Mouse (Mus musculus): ENCODE measurements at regions not wholly inside any gene's neighbourhood (a gene's known extent, or its start where the extent isn't known, plus 50 kb on each side); places are given as distances from the start of the nearest gene placed in this dataset.

DNA sequence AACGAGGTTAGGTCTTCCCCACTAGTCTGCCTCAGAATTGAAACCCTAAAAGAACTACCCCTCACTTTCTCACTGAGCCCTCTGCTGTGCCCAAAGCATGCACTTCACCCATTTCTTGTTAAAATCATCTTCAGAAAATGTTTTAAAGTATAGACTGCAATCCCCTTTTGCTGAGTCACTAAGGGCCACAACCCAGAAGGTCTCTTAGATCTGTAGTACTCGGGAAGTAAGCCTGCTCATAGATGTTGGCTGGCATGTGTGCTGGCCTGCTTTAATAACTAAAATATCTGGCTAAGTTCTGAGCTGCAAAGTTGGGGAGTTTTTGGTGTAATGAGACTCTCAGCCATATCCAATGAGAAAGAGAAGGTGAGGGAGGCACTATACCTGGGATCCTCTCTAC, 329.9 kb downstream of the Insc start:
- DNase-seq (ENCODE audit: low spot score in 2 of 2) = no peak

DNA sequence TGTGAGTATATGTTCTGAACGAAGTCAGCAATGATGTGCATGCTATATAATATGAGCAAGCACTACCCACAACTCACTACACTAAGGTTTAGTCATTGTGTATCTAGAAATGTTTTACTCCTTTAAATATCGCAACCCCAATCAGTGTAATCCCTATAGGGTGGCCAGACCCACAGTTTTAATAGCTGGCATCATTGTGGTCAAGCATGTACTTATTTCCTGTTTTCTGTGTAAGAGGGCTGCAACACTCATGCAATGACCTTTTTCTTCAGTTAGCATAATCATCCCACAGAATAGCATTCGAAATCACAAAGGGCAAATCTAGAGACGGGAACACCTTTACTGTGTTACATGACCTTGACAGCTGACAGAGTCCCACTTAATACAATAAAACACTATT, 333.3 kb downstream of the Insc start:
- no peak for DNase-seq (ENCODE audit: low spot score in 2 of 2)

DNA sequence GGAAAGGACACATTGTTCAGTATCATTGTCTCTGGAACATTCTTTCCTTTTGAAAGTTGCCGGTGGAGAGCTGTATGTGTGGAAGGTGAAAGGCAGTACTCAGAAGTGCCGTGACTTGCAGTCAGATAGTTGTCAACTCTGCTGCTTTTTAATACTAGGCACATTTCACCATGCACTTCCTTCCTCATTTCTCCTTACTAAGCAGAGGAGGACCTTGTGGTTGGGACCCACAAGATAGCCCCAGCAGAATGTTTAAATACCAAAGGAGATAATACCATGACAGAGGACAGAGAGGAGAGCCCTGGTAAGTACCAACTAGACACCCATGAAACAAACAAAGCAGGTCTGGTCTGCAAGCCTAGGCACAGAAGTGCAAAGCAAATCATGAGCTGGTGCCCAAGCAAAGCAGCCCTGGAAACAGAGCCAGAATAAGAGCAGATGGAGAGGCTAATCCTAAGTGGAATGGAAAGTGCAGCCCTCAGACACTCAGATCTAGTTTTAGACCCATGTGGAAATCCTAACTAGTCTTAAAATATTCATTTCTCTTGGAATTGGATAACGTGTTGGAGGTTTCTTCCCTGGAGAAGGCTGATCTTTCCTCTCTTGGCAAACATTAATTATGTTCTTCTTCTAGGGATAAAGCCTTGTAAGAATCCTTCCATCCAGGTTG, 341.4 kb downstream of the Insc start:
- DNase-seq (ENCODE audit: low spot score in 2 of 2) = no peak

DNA sequence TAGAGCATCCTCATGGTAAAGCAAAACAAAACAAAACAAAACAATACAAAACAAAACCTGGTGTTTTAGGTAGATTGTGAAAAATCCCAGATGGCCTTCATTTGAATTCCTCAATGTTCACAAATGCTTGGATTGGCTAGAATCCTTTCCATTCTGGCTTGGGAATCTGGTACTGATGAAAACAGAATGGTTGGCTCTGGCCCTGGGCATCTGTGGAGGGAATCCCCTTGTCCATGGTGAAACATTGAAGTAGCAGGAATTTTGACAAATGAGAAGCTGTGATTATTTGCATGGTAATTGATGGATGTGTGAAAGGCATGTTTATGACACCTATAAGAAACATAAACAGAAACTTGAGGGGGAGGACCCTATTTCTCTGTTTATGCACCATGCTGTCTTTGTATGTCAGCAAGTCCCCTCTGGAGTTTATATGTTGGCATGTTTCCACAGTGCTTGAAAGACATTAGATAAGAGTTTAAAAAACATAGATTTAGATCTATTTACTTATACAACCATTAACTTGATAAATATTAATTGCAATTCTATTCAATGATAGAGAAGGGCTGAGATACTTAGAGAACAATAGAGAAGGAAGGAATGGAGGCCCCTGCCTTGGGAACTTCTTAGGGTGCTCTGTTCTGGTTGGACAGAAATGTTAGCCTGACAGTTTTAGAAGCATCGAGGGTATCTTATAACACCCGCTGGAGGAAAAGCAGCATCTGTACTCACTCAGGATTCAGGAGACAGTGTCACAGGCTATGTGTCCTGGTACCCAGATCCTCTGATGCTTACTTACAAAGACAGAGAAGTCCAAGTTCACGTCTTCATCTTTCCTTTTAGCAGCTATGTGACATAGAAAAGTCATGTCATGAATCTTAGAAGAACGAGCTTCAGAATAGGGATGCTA, 343.3 kb downstream of the Insc start:
- peak; percentile 12 to 81 for DNase-seq (ENCODE audit: low spot score in 2 of 2)

DNA sequence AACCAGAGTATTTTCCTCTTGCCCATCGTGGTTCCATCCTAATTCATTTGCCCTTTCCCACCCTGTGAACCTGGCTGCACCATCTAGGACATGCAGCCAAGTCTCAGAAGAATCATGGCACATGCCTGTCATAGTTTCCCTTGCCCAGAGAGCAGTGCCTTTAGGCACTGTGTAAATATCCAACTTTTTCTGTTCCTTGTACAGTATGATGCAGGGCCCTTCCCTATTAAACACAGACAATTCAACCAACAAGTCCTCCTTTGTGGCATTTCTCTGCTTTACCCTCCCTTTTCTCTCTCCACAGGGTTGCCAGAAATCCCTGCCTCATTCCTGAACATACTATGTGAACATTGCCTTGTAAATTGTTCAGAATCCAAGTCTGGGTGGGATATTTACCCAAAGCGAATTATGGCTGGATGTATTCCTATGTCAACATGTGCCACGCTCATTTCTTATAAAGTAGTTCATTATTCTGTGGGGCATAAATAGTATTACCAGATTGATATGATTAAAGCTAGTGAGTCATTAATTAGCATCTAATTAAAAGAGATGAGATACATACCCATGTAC, 349.1 kb downstream of the Insc start:
- DNase-seq (ENCODE audit: low spot score in 2 of 2) = no peak

DNA sequence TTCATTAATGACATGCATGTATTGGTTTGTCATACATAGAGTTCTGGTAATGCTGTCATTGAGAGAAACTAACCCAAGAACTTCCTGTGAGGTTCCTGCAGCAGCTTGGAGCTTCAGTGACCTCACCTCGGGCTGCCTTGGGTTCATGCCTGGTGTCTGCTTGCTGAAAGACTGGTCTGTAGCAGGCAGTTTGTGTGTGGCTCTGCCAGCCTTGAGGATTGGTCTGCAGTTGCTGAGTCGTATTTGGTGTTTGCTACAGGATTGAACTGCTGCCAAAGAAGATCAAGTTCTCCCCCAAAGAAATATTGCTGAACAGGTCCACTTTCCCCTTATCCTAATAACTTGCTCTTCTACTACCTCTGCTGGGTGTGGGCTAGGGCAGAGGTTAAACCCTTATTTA, 362.5 kb downstream of the Insc start:
- no peak for DNase-seq (ENCODE audit: low spot score in 2 of 2)

DNA sequence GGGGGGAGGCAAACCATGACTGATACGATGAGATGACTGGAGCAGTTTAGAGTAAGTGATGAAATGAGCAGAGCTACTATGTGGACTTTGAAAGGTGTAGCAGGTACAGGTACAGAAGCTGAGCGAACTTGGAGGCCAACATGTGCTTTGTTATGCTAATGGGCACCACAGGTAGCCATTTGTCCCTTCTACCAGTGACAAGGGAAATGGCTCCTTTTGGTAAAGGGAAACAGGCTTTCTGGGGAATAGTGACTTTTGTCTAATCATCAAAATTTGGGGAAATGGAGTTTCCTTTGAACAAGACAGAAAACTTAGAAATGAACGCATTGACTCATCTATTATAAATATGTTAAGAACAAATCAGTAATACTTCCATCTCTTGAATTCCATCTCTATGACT, 368.8 kb downstream of the Insc start:
- DNase-seq (ENCODE audit: low spot score in 2 of 2) = no peak

DNA sequence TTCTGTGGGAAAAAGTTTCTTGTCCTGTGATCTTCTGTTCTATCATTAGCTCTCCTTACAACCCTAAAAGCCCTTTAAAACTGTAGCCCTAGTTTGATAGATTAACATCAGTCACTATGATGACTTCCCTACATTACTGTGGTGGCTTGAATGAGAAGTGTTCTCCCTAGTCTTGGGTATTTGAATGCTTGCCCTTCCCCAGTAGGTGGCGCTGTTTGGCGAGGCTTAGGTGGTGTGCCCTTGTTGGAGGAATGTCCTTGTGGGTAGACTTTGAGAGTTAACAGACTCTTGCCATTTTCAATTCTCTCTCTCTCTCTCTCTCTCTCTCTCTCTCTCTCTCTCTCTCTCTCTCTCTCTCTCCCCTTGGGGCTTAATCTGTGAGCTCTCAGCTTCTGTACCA, 379.8 kb downstream of the Insc start:
- no peak for DNase-seq (ENCODE audit: low spot score in 2 of 2)

DNA sequence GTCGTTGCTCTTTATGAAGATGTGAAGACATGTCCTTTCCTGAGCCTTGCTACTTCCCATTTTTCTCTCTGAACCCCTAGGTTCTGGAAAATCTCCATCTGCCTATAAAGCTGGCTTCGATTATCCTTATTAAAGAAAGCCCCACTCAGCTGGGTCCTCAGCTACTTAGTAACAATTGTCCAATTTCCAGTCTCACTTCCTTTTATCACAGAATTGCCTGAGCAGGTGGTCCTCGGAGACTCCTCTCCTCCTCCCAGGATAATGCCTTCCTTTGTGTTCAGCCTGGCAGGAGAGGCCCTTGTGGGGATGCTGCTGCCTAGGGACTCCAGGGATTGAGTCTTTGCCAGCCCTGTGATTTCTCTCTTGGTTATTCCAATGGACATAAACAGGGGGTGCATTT, 385.5 kb downstream of the Insc start:
- DNase-seq (ENCODE audit: low spot score in 2 of 2) = no peak

DNA sequence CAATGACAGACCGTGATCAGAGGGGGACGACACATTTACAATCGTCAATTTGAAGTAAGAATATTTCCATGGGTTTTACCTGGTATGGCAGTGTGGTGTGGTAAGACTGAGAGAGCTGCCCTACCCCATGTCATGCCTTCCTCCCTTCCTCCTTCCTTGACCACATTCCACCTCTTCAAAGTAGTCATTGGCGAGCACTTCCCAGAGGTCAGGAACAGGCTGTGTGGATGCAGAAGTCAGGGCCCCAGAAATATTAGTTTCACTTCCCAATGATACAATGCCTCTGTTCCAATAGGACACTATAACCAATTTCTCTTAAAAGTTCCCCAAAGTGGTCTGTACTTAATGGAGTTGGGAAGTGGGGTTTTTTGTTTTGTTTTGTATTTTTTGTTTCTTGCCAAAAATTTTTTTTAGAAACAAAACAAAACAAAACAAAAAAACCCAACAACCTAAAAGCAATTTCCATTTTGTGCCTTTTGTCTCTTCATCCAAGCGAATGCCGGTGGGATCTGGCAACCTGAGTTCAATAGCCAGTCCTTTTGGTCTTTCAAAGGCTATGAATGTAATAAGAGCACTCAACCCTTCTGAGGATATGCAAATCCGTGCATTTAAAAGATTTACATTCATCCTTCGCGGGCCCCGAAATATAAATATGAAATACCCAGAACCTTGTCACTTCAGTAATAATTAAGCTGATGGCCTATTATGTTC, 387.9 kb downstream of the Insc start:
- DNase-seq (ENCODE audit: low spot score in 2 of 2) = no peak

DNA sequence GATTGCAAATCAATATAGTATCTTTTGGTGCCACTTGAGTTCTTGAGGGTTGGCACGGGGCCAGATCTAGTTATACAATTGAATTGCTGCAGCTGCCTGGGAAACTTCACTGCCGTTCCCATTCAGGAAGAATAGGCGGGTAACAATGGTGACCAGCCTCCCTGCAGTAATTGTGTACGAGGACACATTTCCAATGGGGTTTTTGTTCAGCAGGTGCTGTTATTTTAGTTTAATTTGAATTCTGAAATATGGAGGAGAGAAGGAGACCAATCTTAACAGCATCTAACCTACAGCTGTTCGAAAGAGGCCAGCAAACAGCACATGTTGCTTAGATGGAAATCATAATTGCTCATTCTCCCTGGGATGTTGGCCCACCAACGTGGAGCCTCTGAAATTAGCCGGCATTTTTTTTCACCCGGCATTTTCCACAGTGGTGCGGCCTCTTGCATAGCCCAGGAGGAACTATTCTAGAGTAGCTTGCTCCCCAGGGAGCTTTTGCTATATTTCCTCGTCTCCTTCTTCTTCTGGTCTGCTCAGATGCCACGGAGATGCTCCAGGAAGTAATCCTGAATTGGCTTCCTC, 388.6 kb downstream of the Insc start:
- peak in 1 of 2 experiments; percentile 11 for DNase-seq (ENCODE audit: low spot score in 2 of 2)

DNA sequence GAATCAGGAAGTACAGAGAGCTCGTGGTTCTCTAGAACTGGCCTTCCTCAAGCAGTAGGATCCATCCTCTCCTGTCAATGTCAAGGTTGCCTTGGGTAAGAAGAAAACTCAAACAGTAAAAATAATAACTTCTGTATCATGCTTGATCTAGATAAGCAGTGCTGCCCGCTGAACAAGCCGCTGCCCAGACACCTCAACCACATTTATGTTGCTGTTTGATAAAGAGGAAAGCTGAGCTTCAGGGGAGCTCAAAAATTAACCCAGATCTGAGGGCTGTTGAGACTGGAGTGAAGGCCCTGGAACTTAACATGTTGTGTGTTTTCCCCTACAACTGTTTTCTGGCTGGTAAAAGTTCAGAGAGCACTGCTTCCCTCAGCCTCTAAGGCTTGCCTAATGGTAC, 389.1 kb downstream of the Insc start:
- DNase-seq (ENCODE audit: low spot score in 2 of 2) = no peak

DNA sequence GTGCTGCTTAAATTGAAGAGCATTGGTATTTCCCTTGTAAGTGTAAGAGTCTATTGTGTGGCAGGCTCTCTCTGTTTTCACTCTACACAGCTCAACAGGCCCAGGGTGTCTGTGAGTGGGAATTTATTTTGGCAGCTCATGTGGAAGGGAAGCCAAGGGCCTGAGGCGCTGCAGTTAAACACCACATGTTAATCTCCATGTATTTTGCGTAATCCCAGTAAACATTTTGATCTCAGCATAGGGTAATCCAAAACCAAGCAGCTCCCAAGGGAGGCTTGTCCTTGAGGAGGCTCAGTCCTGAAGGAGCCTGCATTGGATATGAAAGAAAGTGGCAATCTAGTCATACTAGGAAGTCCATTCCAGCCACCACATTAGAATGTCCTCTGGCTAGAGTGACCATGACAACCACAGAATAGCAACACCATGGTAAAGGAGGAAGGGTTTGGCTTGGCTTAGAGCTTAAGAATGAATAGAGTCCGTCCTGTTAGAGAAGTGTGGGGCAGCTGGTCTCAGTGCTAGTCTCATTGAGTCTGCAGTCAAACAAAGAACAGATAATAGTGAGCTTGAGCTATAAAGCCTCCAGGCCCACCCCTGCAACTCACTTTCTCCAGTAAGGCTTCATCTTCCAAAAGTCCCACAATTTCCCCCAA, 391.6 kb downstream of the Insc start:
- peak in 1 of 2 experiments; percentile 37 for DNase-seq (ENCODE audit: low spot score in 2 of 2)

DNA sequence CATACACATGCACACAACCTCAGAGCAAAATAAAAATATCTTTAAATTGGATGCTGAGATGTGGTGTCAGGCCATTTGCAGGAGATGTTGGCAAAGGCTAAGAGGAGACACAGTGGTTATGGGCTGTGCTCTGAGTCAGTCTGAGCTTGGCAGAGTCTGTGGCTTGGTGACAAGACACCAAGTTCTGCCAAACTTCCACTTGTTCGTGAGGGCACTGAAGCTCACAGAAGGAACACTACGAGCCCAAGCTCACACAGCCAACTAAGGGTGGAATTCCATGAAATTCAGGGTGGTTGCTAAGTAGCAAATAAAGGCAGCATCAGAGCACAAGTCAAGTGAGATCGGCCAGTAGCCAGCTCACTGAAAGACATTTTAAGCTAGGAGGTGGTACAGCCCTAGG, 396.8 kb downstream of the Insc start:
- DNase-seq (ENCODE audit: low spot score in 2 of 2) = peak in 1 of 2 experiments; percentile 21

DNA sequence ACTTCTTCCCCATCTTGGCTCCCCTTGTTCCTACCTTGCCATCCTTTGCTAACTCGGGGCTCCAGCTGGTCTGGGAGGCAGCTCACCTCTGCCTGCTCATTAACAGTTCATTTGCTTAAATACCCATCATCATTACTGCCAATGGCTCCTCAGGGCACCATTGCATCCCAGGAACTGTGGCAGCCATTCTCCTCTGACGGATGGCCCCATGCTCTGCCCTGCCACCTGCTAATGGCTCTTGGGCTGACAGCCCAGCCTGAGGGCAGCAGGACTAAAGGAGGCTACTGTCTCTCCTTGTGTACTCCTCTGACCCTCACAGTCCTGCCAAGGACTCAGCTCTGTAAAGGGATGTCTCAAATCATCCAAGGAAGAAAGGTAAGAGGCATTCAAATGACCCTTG, 398.7 kb downstream of the Insc start:
- DNase-seq (ENCODE audit: low spot score in 2 of 2) = no peak

DNA sequence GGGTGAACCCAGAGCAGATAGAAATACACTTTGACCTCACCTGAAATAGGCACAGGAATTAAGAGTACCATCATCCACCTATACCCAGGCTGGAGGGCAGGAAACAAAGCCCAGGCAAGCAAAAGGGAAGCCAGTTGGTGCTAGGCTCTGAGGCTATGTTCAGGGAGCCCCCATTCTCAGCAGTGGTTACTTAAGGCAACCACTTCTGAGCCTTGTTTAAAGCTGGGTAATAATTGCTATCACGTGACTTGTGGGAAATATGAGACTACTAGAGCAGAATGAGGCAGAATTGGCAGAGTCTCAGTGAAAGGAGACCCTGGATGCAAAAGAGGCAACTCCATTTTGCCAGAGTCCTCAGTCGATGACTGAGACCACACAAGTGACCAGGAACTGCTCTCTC, 401.5 kb downstream of the Insc start:
- DNase-seq (ENCODE audit: low spot score in 2 of 2) = no peak

DNA sequence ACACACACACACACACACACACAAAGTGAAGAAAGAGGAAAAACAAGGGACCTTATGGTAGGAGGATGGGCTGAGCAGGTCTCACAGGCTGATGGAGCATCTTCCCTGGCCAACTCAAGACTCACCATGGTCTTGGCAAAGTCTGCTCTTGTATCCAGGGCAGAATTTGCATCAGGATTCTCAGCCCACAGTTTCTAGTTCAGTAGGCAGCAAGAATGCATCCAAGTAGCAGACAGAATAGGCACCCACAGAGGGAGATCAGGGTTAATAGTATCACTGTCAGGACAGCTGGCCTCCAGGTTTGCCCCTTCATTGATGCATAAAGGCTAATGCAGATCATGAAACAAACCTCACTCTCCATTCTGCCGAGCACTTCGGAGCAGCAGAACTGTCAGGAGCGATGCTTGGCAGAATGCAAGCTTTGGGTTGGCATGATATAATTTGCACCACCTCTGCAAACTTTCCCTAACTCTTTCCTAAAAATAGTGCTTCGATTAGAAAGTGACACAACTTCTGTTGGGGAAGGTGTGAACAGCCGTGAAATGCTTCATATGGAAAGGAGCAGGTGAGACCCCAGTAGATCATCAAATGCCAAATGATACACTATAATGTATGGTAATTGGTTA, 404.0 kb downstream of the Insc start:
- DNase-seq (ENCODE audit: low spot score in 2 of 2) = no peak

DNA sequence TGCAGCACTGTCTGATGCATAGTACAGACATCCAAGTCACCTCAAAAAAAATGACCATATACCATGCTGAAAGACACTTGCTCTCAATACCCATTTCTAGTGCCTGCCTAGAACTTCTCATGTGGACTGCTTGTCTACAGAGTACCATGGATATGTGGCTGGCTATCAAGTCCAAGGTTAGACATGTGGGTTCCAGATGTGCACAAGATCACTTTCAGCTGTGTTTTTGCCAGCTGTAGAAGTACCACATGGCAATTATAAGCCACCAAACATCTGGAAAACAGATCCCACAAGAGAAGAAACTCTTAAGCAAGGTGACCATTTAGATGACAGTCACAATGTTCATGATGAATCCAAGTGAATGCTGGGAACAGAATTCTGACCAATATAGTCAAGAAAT, 409.8 kb downstream of the Insc start:
- no peak for DNase-seq (ENCODE audit: low spot score in 2 of 2)

DNA sequence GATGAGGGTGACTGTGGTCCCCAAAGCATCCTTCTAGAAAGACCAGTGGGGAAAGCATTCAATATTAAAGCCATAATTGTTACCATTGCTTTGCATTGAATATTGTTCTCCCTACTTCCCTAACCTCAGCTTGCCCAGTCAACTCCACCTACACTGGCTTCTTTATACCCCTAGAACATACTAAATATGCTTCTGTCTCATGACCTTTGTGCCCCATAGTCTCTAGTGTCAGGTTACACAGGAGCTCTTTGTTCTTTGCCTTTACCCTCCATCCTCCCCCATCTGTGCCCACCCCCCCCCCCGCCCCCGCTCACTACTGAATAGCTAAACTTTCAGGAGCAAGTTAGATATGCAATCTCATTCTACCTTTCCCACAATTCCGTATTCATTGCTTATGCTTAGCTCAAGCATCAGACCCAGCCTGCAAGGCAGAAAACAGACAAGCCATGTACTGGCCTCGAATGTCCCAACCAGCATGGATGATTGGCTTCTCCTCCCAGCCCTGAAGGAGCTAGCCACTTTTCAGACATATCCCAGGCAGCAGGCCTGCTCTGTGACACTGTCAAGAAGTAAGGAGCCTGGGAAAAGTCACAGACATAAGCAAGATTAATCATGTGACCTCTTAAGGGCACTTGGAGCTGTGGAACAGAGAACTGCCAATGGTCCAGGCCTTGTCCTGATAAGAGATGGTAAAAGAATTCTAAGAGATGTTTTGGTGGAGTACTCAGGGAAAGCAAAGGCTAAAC, 410.4 kb downstream of the Insc start:
- no peak for DNase-seq (ENCODE audit: low spot score in 2 of 2)

DNA sequence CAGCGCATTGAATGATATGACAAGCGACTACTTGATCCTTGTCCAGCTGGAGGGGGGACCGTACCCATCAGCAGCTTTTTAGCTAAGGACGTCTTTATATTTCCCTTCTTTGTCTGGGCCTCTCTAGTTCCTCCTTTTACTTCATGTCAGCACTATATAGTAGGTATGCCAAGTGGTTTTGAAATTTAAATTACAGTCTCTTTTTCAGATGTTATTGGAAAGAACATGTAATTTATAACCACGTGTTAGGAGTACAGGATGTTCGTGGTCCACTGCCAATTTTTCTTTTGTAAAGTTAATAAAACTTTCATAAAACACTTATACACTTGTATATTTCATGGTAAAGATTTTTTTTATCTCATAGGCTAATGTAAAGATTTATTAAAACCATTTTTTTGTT, 426.5 kb downstream of the Insc start:
- DNase-seq (ENCODE audit: low spot score in 2 of 2) = no peak
